ENCODE assay signal across 25 mouse cellular contexts in genomic region chr7:49869656-49870055, GRCm38 (mm10). TPM values are rescaled to one million over a fixed set of nuclear protein-coding genes. Genes with fewer than 3 reads are reported as not detected.
DNase-seq lines count a peak whose midpoint lies in the region; ATAC-seq and TF ChIP-seq lines count a peak whose summit lies in the region.
"Had no signal": no experiment of that assay in that cellular context is flagged by ENCODE, and none has a peak within 500 bp of the region (broad histone marks: within the 10 kb centered on the region; RNA-seq: fewer than 3 reads in every experiment).

No protein-coding gene starts in this region.

- H3K4me1 ChIP-seq in hindbrain, embryonic 13.5 days (replicated peaks) = peaks cover 4% of the 10 kb centered on the region; the same call in 1 of the 2 replicates
- H3K4me1 ChIP-seq in hindbrain, embryonic 10.5 days (replicated peaks) = no peaks in the 10 kb centered on the region
- H3K4me1 ChIP-seq in neural tube, embryonic 14.5 days (ENCODE audit: control insufficient read depth, insufficient read depth, low read length) = no peaks in the 10 kb centered on the region
- H3K4me1 ChIP-seq in kidney, adult 2 months (ENCODE audit: control insufficient read depth, insufficient read depth, low read length) = no peaks in the 10 kb centered on the region
- H3K4me1 ChIP-seq: embryonic facial prominence, embryonic 10.5 days; intestine, embryonic 15.5 days had no signal

- no peak for TF ChIP-seq POLR2A in kidney, adult 2 months (IDR thresholded peaks at IDR 0.05; ENCODE audit: low read depth, low read length)

- ATAC-seq in hindbrain, embryonic 13.5 days (ENCODE audit: low FRiP score) = 0 out of 2 replicates have a peak, but pooled peaks have one; percentile 9
- no peak for ATAC-seq in neural tube, embryonic 14.5 days (ENCODE audit: low read depth)
- ATAC-seq: intestine, embryonic 15.5 days; Patski had no signal

- H3K27me3 ChIP-seq in hindbrain, embryonic 13.5 days = no peaks in the 10 kb centered on the region
- H3K27me3 ChIP-seq in hindbrain, embryonic 10.5 days (ENCODE audit: insufficient read depth, poor library complexity, severe bottlenecking) = no peaks in the 10 kb centered on the region
- no peaks in the 10 kb centered on the region for H3K27me3 ChIP-seq in neural tube, embryonic 14.5 days (ENCODE audit: control insufficient read depth, insufficient read depth, low read length)
- no peaks in the 10 kb centered on the region for H3K27me3 ChIP-seq in kidney, adult 2 months (replicated peaks; ENCODE audit: control insufficient read depth, insufficient read depth, low read length)
- H3K27me3 ChIP-seq: heart, embryonic 13.5 days; intestine, embryonic 15.5 days; Patski had no signal

- H3K36me3 ChIP-seq in hindbrain, embryonic 13.5 days = no peaks in the 10 kb centered on the region
- no peaks in the 10 kb centered on the region for H3K36me3 ChIP-seq in hindbrain, embryonic 10.5 days
- no peaks in the 10 kb centered on the region for H3K36me3 ChIP-seq in neural tube, embryonic 14.5 days (ENCODE audit: control insufficient read depth, insufficient read depth, low read length)
- no peaks in the 10 kb centered on the region for H3K36me3 ChIP-seq in kidney, adult 2 months (ENCODE audit: control insufficient read depth, insufficient read depth, low read length)
- H3K36me3 ChIP-seq: embryonic facial prominence, embryonic 10.5 days; heart, embryonic 13.5 days; intestine, embryonic 15.5 days had no signal

- no peak overlapping the region for H3K4me3 ChIP-seq in hindbrain, embryonic 13.5 days
- H3K4me3 ChIP-seq in hindbrain, embryonic 10.5 days = no peak overlapping the region
- no peak overlapping the region for H3K4me3 ChIP-seq in neural tube, embryonic 14.5 days (ENCODE audit: low read depth, low read length)
- no peak overlapping the region for H3K4me3 ChIP-seq in kidney, adult 2 months (ENCODE audit: insufficient read depth, low read depth, low read length)
- H3K4me3 ChIP-seq: embryonic facial prominence, embryonic 10.5 days; heart, embryonic 13.5 days; intestine, embryonic 15.5 days; megakaryocyte, embryonic 14.5 days had no signal

- no peak for TF ChIP-seq CTCF in kidney, adult 2 months (conservative IDR thresholded peaks at IDR 0.05; ENCODE audit: insufficient read depth, insufficient read length, low read depth, low read length)

- WGBS in hindbrain, embryonic 13.5 days = 65% methylated on average over 5 of the region's 5 CpGs
- 82% methylated on average over 5 of the region's 5 CpGs for WGBS in hindbrain, embryonic 10.5 days
- 73% methylated on average over 5 of the region's 5 CpGs for WGBS in neural tube, embryonic 14.5 days
- 54% methylated on average over 5 of the region's 5 CpGs for WGBS in kidney, adult 2 months

- no peak for DNase-seq in hindbrain, embryonic 10.5 days (ENCODE audit: low spot score)
- peak; percentile 55 for DNase-seq in MN1 (ENCODE audit: low spot score)
- DNase-seq in brain, adult 2 months (ENCODE audit: low read depth, low spot score) = peak; percentile 55
- no peak for DNase-seq in frontal cortex, postnatal 36 days (ENCODE audit: low spot score in 2 of 2)
- no peak for DNase-seq in c-Kit-positive CD71-positive TER-119-positive erythroid progenitor cells, embryonic 14.5 days (ENCODE audit: low spot score)
- DNase-seq in kidney, adult 2 months = no peak
- DNase-seq: cerebellum, adult 11 months; cerebellum, postnatal 36 days; gastrocnemius, postnatal 10 days; heart, adult 11 months; kidney, postnatal 4 days; lung, adult 18-20 months had no signal

- H3K4me2 ChIP-seq in hindbrain, embryonic 13.5 days = no peak overlapping the region
- no peak overlapping the region for H3K4me2 ChIP-seq in neural tube, embryonic 14.5 days (ENCODE audit: low read depth, low read length)
- H3K4me2 ChIP-seq: heart, embryonic 13.5 days; intestine, embryonic 15.5 days; liver, embryonic 11.5 days had no signal

- H3K9ac ChIP-seq in hindbrain, embryonic 13.5 days = no peak overlapping the region
- no peak overlapping the region for H3K9ac ChIP-seq in neural tube, embryonic 14.5 days (replicated peaks; ENCODE audit: low read depth, low read length)
- H3K9ac ChIP-seq: heart, embryonic 13.5 days; intestine, embryonic 15.5 days had no signal

- H3K9me3 ChIP-seq in hindbrain, embryonic 13.5 days = no peaks in the 10 kb centered on the region
- no peaks in the 10 kb centered on the region for H3K9me3 ChIP-seq in hindbrain, embryonic 10.5 days
- no peaks in the 10 kb centered on the region for H3K9me3 ChIP-seq in neural tube, embryonic 14.5 days (ENCODE audit: control insufficient read depth, low read length)
- H3K9me3 ChIP-seq: embryonic facial prominence, embryonic 10.5 days; heart, embryonic 13.5 days; intestine, embryonic 15.5 days; megakaryocyte, embryonic 14.5 days had no signal

- peak overlapping the region; percentile 75 for H3K27ac ChIP-seq in hindbrain, embryonic 13.5 days
- no peak overlapping the region for H3K27ac ChIP-seq in hindbrain, embryonic 10.5 days
- H3K27ac ChIP-seq in neural tube, embryonic 14.5 days (ENCODE audit: low read depth, low read length) = peak overlapping the region; percentile 46
- no peak overlapping the region for H3K27ac ChIP-seq in kidney, adult 2 months (ENCODE audit: insufficient read depth, low read depth, low read length)
- H3K27ac ChIP-seq: embryonic facial prominence, embryonic 10.5 days; heart, embryonic 13.5 days; intestine, embryonic 15.5 days; stomach, postnatal 0 days had no signal

RNA-seq across cellular contexts. Expression of gene Slc6a5, which starts 40.3 kb away (rescaled TPM):
- 12.5 and 13.0 TPM in 2 replicates for polyA plus RNA-seq in hindbrain, embryonic 13.5 days (2015; fragmentation: Nextera tagmentation; extraction: Ambion mirVana)
- polyA plus RNA-seq in hindbrain, embryonic 10.5 days (2016; fragmentation: Nextera tagmentation; extraction: Ambion mirVana) = 0.60 and 4.1 TPM in 2 replicates
- 14.3 and 16.6 TPM in 2 replicates for polyA plus RNA-seq in neural tube, embryonic 14.5 days (2014; fragmentation: Nextera tagmentation; extraction: Ambion mirVana)
- polyA plus RNA-seq in kidney, adult 2 months (2012; rRNA removed) = 0.03 TPM in 1 of 2 replicates, not detected in the other
- polyA plus RNA-seq: forebrain, embryonic 11.5 days; heart, embryonic 13.5 days; intestine, embryonic 15.5 days; kidney, embryonic 14.5 days; limb, embryonic 11.5 days; liver, embryonic 11.5 days; stomach, postnatal 0 days; thymus, postnatal 0 days had no signal

Comparison
In these comparisons a context has a peak if more than half of its experiments do, and no peak if none do; other contexts are left out.
1. H3K27ac ChIP-seq: peak in hindbrain, embryonic 13.5 days (single experiment) and neural tube, embryonic 14.5 days (single experiment); none in hindbrain, embryonic 10.5 days (single experiment) and kidney, adult 2 months (single experiment).
2. DNase-seq: peak in MN1 (single experiment) and brain, adult 2 months (single experiment); none in hindbrain, embryonic 10.5 days (single experiment), frontal cortex, postnatal 36 days (0 of 2), c-Kit-positive CD71-positive TER-119-positive erythroid progenitor cells, embryonic 14.5 days (single experiment) and kidney, adult 2 months (single experiment).